Mouse (Mus musculus): ENCODE measurements around the gene Fgfr4.

GRCm38 (mm10) chr13:55168255-55168654 is 15.8 kb downstream of the Fgfr4 start:
- no peak for TF ChIP-seq CTCF (IDR thresholded peaks at IDR 0.05; ENCODE audit: control insufficient read depth, insufficient read depth, insufficient read length)
- TF ChIP-seq MYOD1 (IDR thresholded peaks at IDR 0.05; ENCODE audit: control insufficient read depth, insufficient read length, low read depth), result no peak
- TF ChIP-seq CEBPB (IDR thresholded peaks at IDR 0.05; ENCODE audit: low read depth), result no peak
- no peak for TF ChIP-seq USF1 (IDR thresholded peaks at IDR 0.05; ENCODE audit: low read depth)
- no peak for TF ChIP-seq MAX (IDR thresholded peaks at IDR 0.05)
- TF ChIP-seq MYOG (IDR thresholded peaks at IDR 0.05; ENCODE audit: control insufficient read depth, extremely low read depth, insufficient read length), result no peak
- no peak for TF ChIP-seq FOSL1 (IDR thresholded peaks at IDR 0.05; ENCODE audit: insufficient read depth, low read length, poor library complexity, severe bottlenecking)

All from C2C12 (cell line).